Mouse (Mus musculus) kidney, adult 2 months (tissue): ENCODE measurements around the gene Txnip.

Experiments
- CTCF ChIP-seq: fragments of 200-500 bp; conservative IDR thresholded peaks from 2 replicates; pipeline ENCODE4 v1.5.1; 2011; ENCODE audit warnings: low read depth, mild to moderate bottlenecking, control low read depth, low read length, moderate library complexity, mixed read lengths; ENCODE audit not compliant: insufficient read depth, insufficient read length
- POLR2A ChIP-seq: fragments of 200-500 bp; IDR thresholded peaks from one replicate; pipeline ENCODE4 v1.6.1; 2011; ENCODE audit warnings: low read depth, low read length, control low read depth

DNA sequence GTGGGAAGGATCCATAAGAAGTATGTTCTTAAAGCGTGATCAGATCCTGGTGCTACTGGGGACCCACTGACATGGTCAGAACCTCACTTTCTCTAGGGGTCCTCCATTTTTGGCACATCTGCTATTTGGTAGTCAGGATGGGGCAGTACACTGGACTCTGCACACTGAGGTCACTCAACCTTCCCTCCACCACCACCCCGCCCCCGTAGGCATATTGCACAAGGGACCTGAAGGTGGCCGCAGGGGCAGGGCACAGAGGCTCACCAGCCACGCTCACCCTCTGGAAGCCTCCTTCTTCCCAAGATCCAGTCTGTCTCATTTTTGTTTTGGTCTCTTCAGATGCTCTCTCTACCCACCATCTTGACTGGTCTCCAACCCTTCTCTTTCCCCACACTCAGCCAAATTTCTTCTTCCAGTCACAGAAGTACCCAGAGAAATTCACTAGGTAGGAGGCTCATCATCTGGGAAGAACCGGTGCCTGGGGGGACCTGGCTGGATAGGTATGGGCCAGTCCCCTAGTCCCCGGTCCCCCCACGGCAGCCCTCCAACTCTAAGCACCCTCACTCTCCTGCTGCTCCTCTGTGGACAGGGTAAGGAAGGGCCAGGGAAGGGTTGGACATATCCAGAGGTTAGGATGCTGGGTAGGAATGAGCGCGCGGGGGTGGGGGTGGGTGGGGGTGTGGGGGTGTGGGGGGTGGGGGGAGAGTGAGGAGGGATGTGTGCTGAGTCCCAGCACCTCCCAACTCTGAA lies 31.6 kb upstream of the Txnip start:
- TF ChIP-seq CTCF (no peak), POLR2A (no peak)
